Mouse (Mus musculus) CH12.LX (cell line): ENCODE measurements around the gene Ddx41.

Source experiments
- CHD1 ChIP-seq: IDR thresholded peaks from 2 replicates; pipeline ENCODE4 v1.6.1; 2012; ENCODE audit warnings: low read depth, low read length, improper control_type of control experiment, inconsistent platforms
- CTCF ChIP-seq, 2 experiments: IDR thresholded peaks in 1 of 2; conservative IDR thresholded peaks in 1 of 2; 2 replicates each; pipeline ENCODE4 v1.5.1; 2011 to 2012; ENCODE audit warnings: low read depth in 2 of 2, low read length in 2 of 2, improper control_type of control experiment in 1 of 2, inconsistent platforms in 1 of 2, mild to moderate bottlenecking in 1 of 2, moderate library complexity in 1 of 2
- NRF1 ChIP-seq: IDR thresholded peaks from 2 replicates; pipeline ENCODE4 v1.6.1; 2014; ENCODE audit warnings: low read depth, mild to moderate bottlenecking, inconsistent platforms, low read length, improper control_type of control experiment, moderate library complexity
- POLR2A ChIP-seq: IDR thresholded peaks from 2 replicates; pipeline ENCODE4 v1.6.1; 2011; ENCODE audit warnings: low read depth, mild to moderate bottlenecking, improper control_type of control experiment, low read length
- TCF12 ChIP-seq: IDR thresholded peaks from 2 replicates; pipeline ENCODE4 v1.6.1; 2014; ENCODE audit warnings: low read depth, mild to moderate bottlenecking, inconsistent platforms, low read length, improper control_type of control experiment
- ZKSCAN1 ChIP-seq: IDR thresholded peaks from 2 replicates; pipeline ENCODE4 v1.6.1; 2012; ENCODE audit warnings: low read depth, inconsistent platforms, low read length, improper control_type of control experiment, borderline replicate concordance
- ZNF384 ChIP-seq: IDR thresholded peaks from 2 replicates; pipeline ENCODE4 v1.6.1; 2012; ENCODE audit warnings: low read depth, low read length, improper control_type of control experiment, inconsistent platforms

- no peak for TF ChIP-seq CTCF (conservative IDR thresholded peaks at IDR 0.05 in 1 of 2, IDR thresholded peaks at IDR 0.05 in 1 of 2; ENCODE audit: low read depth in 2 of 2, low read length in 2 of 2)
- no peak for TF ChIP-seq TCF12
- TF ChIP-seq NRF1 = no peak
- TF ChIP-seq POLR2A = no peak
- TF ChIP-seq CHD1 = no peak
- TF ChIP-seq ZNF384 = no peak
- no peak for TF ChIP-seq ZKSCAN1
These were observed 12.0 kb upstream of the Ddx41 start for GRCm38 (mm10) chr13:55548426-55548825.
